21 mouse cellular contexts compared by ENCODE assay signal in genomic region chr1:191540300-191540699, GRCm38 (mm10). TPM values are rescaled to one million over a fixed set of nuclear protein-coding genes. Genes with fewer than 3 reads are reported as not detected.
"Had no signal": no experiment of that assay in that cellular context is flagged by ENCODE, and none has a peak within 500 bp of the region (broad histone marks: within the 10 kb centered on the region; RNA-seq: fewer than 3 reads in every experiment).

No protein-coding gene starts in this region.

- H3K27me3 ChIP-seq: hindbrain, embryonic 13.5 days; hindbrain, embryonic 15.5 days; limb, embryonic 12.5 days; liver, embryonic 13.5 days; liver, embryonic 15.5 days had no signal

- H3K9ac ChIP-seq: hindbrain, embryonic 13.5 days; hindbrain, embryonic 15.5 days; limb, embryonic 12.5 days; liver, embryonic 13.5 days; liver, embryonic 15.5 days; liver, postnatal 0 days had no signal

- H3K4me1 ChIP-seq: hindbrain, embryonic 13.5 days; hindbrain, embryonic 15.5 days; limb, embryonic 10.5 days; limb, embryonic 12.5 days; liver, embryonic 15.5 days had no signal

- H3K9me3 ChIP-seq: hindbrain, embryonic 13.5 days; hindbrain, embryonic 15.5 days; limb, embryonic 10.5 days; limb, embryonic 12.5 days; liver, embryonic 13.5 days; liver, embryonic 15.5 days had no signal

- H3K4me2 ChIP-seq: heart, embryonic 11.5 days; hindbrain, embryonic 13.5 days; hindbrain, embryonic 15.5 days; limb, embryonic 12.5 days; liver, embryonic 11.5 days; liver, embryonic 13.5 days; liver, embryonic 15.5 days had no signal

- H3K4me3 ChIP-seq: heart, adult 2 months; hindbrain, embryonic 13.5 days; hindbrain, embryonic 15.5 days; limb, embryonic 10.5 days; limb, embryonic 12.5 days; liver, embryonic 13.5 days; liver, embryonic 15.5 days had no signal

- H3K27ac ChIP-seq: heart, adult 2 months; hindbrain, embryonic 13.5 days; hindbrain, embryonic 15.5 days; hindbrain, postnatal 0 days; limb, embryonic 10.5 days; limb, embryonic 12.5 days; liver, embryonic 13.5 days; liver, embryonic 15.5 days had no signal

- DNase-seq: gastrocnemius, postnatal 14 days; gastrocnemius, postnatal 36 days; heart, adult 2 months; heart, postnatal 10 days; kidney, adult 18-20 months; kidney, adult 8-10 months; kidney, postnatal 10 days; kidney, postnatal 25 days; kidney, postnatal 4 days; liver; liver, embryonic 13.5 days; liver, postnatal 0 days had no signal

- H3K36me3 ChIP-seq: hindbrain, embryonic 15.5 days had no signal

RNA-seq across cellular contexts. Expression of gene Dtl, which starts 35.0 kb away (rescaled TPM):
- total RNA-seq: gastrocnemius, adult 8-10 months had no signal
